Mouse (Mus musculus): ENCODE measurements around the gene Gpc5. TPM values are rescaled to one million over a fixed set of nuclear protein-coding genes. Genes with fewer than 3 reads are reported as not detected.

The Gpc5 gene
- total and polyA plus RNA-seq, 2 experiments from 2014 or later: 13.8 to 23.0 TPM

GRCm38 (mm10) chr14:115349448-115349847 lies 257.4 kb downstream of the Gpc5 start:
- H3K9ac ChIP-seq (replicated peaks; ENCODE audit: low read length, poor library complexity, severe bottlenecking): no peak overlapping the region
- DNase-seq (ENCODE audit: low spot score): no peak
- no peak for ATAC-seq (ENCODE audit: low FRiP score)
- no peak for TF ChIP-seq CTCF (IDR thresholded peaks at IDR 0.05)
- no peaks in the 10 kb centered on the region for H3K27me3 ChIP-seq (ENCODE audit: insufficient read depth, low read length)
- H3K4me3 ChIP-seq (ENCODE audit: low read depth, low read length): no peak overlapping the region
- no peak overlapping the region for H3K27ac ChIP-seq (ENCODE audit: low read depth, low read length)
- H3K36me3 ChIP-seq (ENCODE audit: insufficient read depth, low read length): no peaks in the 10 kb centered on the region
- no peaks in the 10 kb centered on the region for H3K9me3 ChIP-seq (ENCODE audit: low read length)
- H3K4me2 ChIP-seq (ENCODE audit: low read depth, low read length, poor library complexity, severe bottlenecking): no peak overlapping the region
- no peaks in the 10 kb centered on the region for H3K4me1 ChIP-seq (ENCODE audit: insufficient read depth, low read length)
- whole genome bisulfite sequencing: 78% methylated on average over 3 of the region's 3 CpGs

- no peak for ATAC-seq (ENCODE audit: low FRiP score)
- Histone ChIP-seq H3K4me3 (ENCODE audit: low read depth, low read length) (no peak overlapping the region), H3K4me1 (ENCODE audit: insufficient read depth, low read length) (no peaks in the 10 kb centered on the region), H3K4me2 (ENCODE audit: low read depth, low read length, poor library complexity, severe bottlenecking) (no peak overlapping the region), H3K9me3 (ENCODE audit: low read length) (no peaks in the 10 kb centered on the region), H3K36me3 (ENCODE audit: insufficient read depth, low read length) (no peaks in the 10 kb centered on the region), H3K27me3 (ENCODE audit: insufficient read depth, low read length) (no peaks in the 10 kb centered on the region), H3K9ac (replicated peaks; ENCODE audit: low read length, poor library complexity, severe bottlenecking) (no peak overlapping the region), H3K27ac (ENCODE audit: low read depth, low read length) (no peak overlapping the region)
- WGBS: 88% methylated on average over 3 of the region's 3 CpGs
- TF ChIP-seq CTCF (IDR thresholded peaks at IDR 0.05): no peak
- no peak for DNase-seq (ENCODE audit: low spot score)
Observed at GRCm38 (mm10) chr14:115365320-115365935, 273.4 kb downstream of the Gpc5 start.

GRCm38 (mm10) chr14:115369611-115370167 lies 277.7 kb downstream of the Gpc5 start:
- DNase-seq (ENCODE audit: low spot score) (peak; percentile 12), ATAC-seq (ENCODE audit: low FRiP score) (no peak)
- no peaks in the 10 kb centered on the region for H3K9me3 ChIP-seq (ENCODE audit: low read length)
- no peaks in the 10 kb centered on the region for H3K4me1 ChIP-seq (ENCODE audit: insufficient read depth, low read length)
- TF ChIP-seq CTCF (IDR thresholded peaks at IDR 0.05): no peak
- H3K4me3 ChIP-seq (ENCODE audit: low read depth, low read length): no peak overlapping the region
- no peaks in the 10 kb centered on the region for H3K27me3 ChIP-seq (ENCODE audit: insufficient read depth, low read length)
- no peaks in the 10 kb centered on the region for H3K36me3 ChIP-seq (ENCODE audit: insufficient read depth, low read length)
- 51% methylated on average over 15 of the region's 15 CpGs for WGBS
- no peak overlapping the region for H3K27ac ChIP-seq (ENCODE audit: low read depth, low read length)
- H3K9ac ChIP-seq (replicated peaks; ENCODE audit: low read length, poor library complexity, severe bottlenecking): no peak overlapping the region
- H3K4me2 ChIP-seq (ENCODE audit: low read depth, low read length, poor library complexity, severe bottlenecking): no peak overlapping the region

GRCm38 (mm10) chr14:115371131-115371530 lies 279.1 kb downstream of the Gpc5 start:
- H3K4me2 ChIP-seq (ENCODE audit: low read depth, low read length, poor library complexity, severe bottlenecking): no peak overlapping the region
- peak; percentile 42; the same call in 1 of the 2 replicates for TF ChIP-seq CTCF (IDR thresholded peaks at IDR 0.05)
- DNase-seq (ENCODE audit: low spot score) (no peak), ATAC-seq (ENCODE audit: low FRiP score) (no peak)
- no peaks in the 10 kb centered on the region for H3K4me1 ChIP-seq (ENCODE audit: insufficient read depth, low read length)
- WGBS: 8% methylated on average over 1 of the region's 1 CpGs
- H3K27me3 ChIP-seq (ENCODE audit: insufficient read depth, low read length): no peaks in the 10 kb centered on the region
- H3K4me3 ChIP-seq (ENCODE audit: low read depth, low read length): no peak overlapping the region
- no peak overlapping the region for H3K27ac ChIP-seq (ENCODE audit: low read depth, low read length)
- H3K36me3 ChIP-seq (ENCODE audit: insufficient read depth, low read length): no peaks in the 10 kb centered on the region
- H3K9me3 ChIP-seq (ENCODE audit: low read length): no peaks in the 10 kb centered on the region
- no peak overlapping the region for H3K9ac ChIP-seq (replicated peaks; ENCODE audit: low read length, poor library complexity, severe bottlenecking)

GRCm38 (mm10) chr14:115391831-115392230 lies 299.8 kb downstream of the Gpc5 start:
- ATAC-seq (ENCODE audit: low FRiP score) (no peak), DNase-seq (ENCODE audit: low spot score) (no peak)
- Histone ChIP-seq H3K9ac (replicated peaks; ENCODE audit: low read length, poor library complexity, severe bottlenecking) (no peak overlapping the region), H3K27ac (ENCODE audit: low read depth, low read length) (no peak overlapping the region), H3K9me3 (ENCODE audit: low read length) (no peaks in the 10 kb centered on the region), H3K4me2 (ENCODE audit: low read depth, low read length, poor library complexity, severe bottlenecking) (no peak overlapping the region), H3K27me3 (ENCODE audit: insufficient read depth, low read length) (no peaks in the 10 kb centered on the region), H3K4me1 (ENCODE audit: insufficient read depth, low read length) (no peaks in the 10 kb centered on the region), H3K36me3 (ENCODE audit: insufficient read depth, low read length) (no peaks in the 10 kb centered on the region), H3K4me3 (ENCODE audit: low read depth, low read length) (no peak overlapping the region)
- WGBS: 81% methylated on average over 3 of the region's 3 CpGs
- TF ChIP-seq CTCF (IDR thresholded peaks at IDR 0.05): no peak

GRCm38 (mm10) chr14:115392894-115393524 lies 301.0 kb downstream of the Gpc5 start:
- no peaks in the 10 kb centered on the region for H3K9me3 ChIP-seq (ENCODE audit: low read length)
- TF ChIP-seq CTCF (IDR thresholded peaks at IDR 0.05): peak; percentile 87
- peak; percentile 49; the same call in 1 of the 2 replicates for ATAC-seq (ENCODE audit: low FRiP score)
- DNase-seq (ENCODE audit: low spot score): peak; percentile 72
- no peak overlapping the region for H3K4me2 ChIP-seq (ENCODE audit: low read depth, low read length, poor library complexity, severe bottlenecking)
- H3K27me3 ChIP-seq (ENCODE audit: insufficient read depth, low read length): no peaks in the 10 kb centered on the region
- no peaks in the 10 kb centered on the region for H3K36me3 ChIP-seq (ENCODE audit: insufficient read depth, low read length)
- no peak overlapping the region for H3K27ac ChIP-seq (ENCODE audit: low read depth, low read length)
- no peaks in the 10 kb centered on the region for H3K4me1 ChIP-seq (ENCODE audit: insufficient read depth, low read length)
- H3K9ac ChIP-seq (replicated peaks; ENCODE audit: low read length, poor library complexity, severe bottlenecking): no peak overlapping the region
- H3K4me3 ChIP-seq (ENCODE audit: low read depth, low read length): no peak overlapping the region
- WGBS: 49% methylated on average over 14 of the region's 14 CpGs
